Mouse (Mus musculus): ENCODE data around the gene Rnf6. TPM values are rescaled to one million over a fixed set of nuclear protein-coding genes. Genes with fewer than 3 reads are reported as not detected.
"Not testable (repeated sequence)": the region's sequence is repeated elsewhere in the genome, so short reads cannot be mapped to it uniquely, and the experiment has no call there.

Gene Rnf6
- total RNA-seq, 2 experiments from 2014 or later: 40.3 to 44.8 TPM

DNA sequence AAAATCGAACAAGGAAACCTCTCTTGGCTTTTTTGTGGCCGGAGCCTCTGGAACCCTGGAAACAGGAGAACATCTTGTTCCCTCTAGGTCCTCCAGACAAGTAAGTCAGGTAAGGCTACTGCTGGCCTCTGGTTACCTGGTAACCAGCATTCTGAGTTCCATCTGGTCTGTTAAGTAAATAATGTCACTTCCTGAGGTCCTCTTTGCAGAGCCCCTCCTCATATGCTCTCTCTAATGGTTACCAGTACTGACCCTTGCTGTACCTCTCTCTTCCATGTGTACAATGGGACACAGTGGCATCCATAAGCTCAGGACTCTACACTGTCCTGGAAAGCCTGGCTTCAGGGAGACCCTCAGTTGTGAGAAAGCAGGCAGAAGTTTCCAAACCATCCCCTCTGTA is 50.7 kb downstream of the Rnf6 start, which contains the start of gene Gm6309:
Gm6309 (minus strand) TSS at position 101 of the 400 bp plus-strand sequence.
- DNase-seq; intact Hi-C loops (cut with DNase I): not testable (repeated sequence)

GRCm38 (mm10) chr5:146160439-146160838 is 60.9 kb downstream of the Rnf6 start, which contains the start of gene Gm5565:
Gm5565 (minus strand) TSS chr5:146160539.
- intact Hi-C loops (cut with DNase I); DNase-seq: not testable (repeated sequence)

Other genes starting within 250 kb of the Rnf6 start
- not detected for gene Cyp3a25, start 211.9 kb downstream of the Rnf6 start, total RNA-seq (2021)
- gene Cyp3a59, start 142.3 kb downstream of the Rnf6 start, total RNA-seq (2021): not detected
- gene Gm5565, start 61.0 kb downstream of the Rnf6 start, total RNA-seq (2021): not detected
- not detected for gene Gm6309, start 50.8 kb downstream of the Rnf6 start, total RNA-seq (2021)
- under 1 TPM in 1 of 2 experiments, not detected in 1; 0.45 TPM for gene 1700001J03Rik, start 36.3 kb downstream of the Rnf6 start, total RNA-seq (2021)
- 10 to 100 TPM; 21.6 to 26.7 TPM for gene Cdk8, start 9.7 kb upstream of the Rnf6 start, total RNA-seq (2021)
- gene Wasf3, start 163.4 kb upstream of the Rnf6 start, total RNA-seq (2021): under 1 TPM; 0.50 to 0.53 TPM